Mouse (Mus musculus): ENCODE measurements around the gene Olfr310.

DNA sequence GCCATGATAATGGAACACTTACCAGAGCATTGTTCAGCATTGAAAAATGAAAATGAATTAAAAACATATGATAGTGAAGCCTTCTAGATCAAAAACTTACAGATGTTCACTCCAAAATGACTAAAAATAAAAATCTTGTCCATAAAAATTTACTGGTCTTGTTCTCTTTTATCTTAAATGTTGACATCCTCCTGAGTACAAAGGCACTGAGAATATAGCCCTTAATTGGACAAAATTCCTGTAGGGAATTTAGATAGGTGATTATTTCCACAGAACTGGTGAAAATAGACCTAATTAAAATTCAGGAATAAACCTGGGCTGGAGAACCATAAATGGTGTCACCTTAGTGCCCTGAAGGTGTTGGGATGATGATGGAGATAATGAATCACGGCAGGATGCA is at the start of gene Olfr310:
- TF ChIP-seq CTCF (IDR thresholded peaks at IDR 0.05) (no peak), EP300 (IDR thresholded peaks at IDR 0.05) (no peak)
